Mouse (Mus musculus): ENCODE data around the gene Chsy1.

- TF ChIP-seq POLR2A (IDR thresholded peaks at IDR 0.05; ENCODE audit: low read depth, low read length), result no peak
- no peak for TF ChIP-seq CTCF (conservative IDR thresholded peaks at IDR 0.05; ENCODE audit: insufficient read depth, insufficient read length, low read depth, low read length)
These were observed 21.7 kb upstream of the Chsy1 start for GRCm38 (mm10) chr7:66087652-66088051.

Data from kidney, adult 2 months (tissue).